In the genomic region with DNA sequence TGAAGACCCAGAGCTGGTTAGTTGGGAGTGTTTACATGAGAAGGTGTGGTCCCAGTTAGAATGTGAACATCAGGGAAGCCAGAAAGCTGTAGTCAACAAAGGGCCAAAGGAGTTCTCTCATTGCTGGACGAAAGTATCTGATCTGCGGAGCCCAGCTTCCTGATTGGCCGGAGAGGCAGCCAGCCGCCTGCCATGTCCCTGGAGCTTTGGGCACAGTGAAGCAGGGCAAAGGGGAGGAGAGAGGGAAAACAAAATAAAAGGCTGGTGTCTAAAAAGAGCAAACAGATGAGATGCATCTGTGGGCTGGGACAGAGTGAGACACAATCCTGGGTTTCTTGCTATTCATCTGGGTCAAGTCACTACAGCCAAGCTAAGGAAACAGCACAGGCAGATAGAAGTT, we compare ENCODE assay signal across 11 mouse cellular contexts. TPM values are rescaled to one million over a fixed set of nuclear protein-coding genes. Genes with fewer than 3 reads are reported as not detected.
DNase-seq lines count a peak whose midpoint lies in the region; ATAC-seq lines count a peak whose summit lies in the region.
"Had no signal": no experiment of that assay in that cellular context is flagged by ENCODE, and none has a peak within 500 bp of the region (broad histone marks: within the 10 kb centered on the region; RNA-seq: fewer than 3 reads in every experiment).

No protein-coding gene starts in this region.

- no peaks in the 10 kb centered on the region for H3K27me3 ChIP-seq in heart, embryonic 12.5 days (replicated peaks)
- no peaks in the 10 kb centered on the region for H3K27me3 ChIP-seq in midbrain, embryonic 10.5 days (ENCODE audit: low read depth, poor library complexity, severe bottlenecking)
- no peaks in the 10 kb centered on the region for H3K27me3 ChIP-seq in midbrain, embryonic 13.5 days
- H3K27me3 ChIP-seq: CH12.LX; neural tube, embryonic 12.5 days; stomach, embryonic 15.5 days had no signal

- peaks cover 12% of the 10 kb centered on the region for H3K4me1 ChIP-seq in heart, embryonic 12.5 days (replicated peaks)
- H3K4me1 ChIP-seq in midbrain, embryonic 10.5 days, result peaks cover 25% of the 10 kb centered on the region
- peaks cover 12% of the 10 kb centered on the region for H3K4me1 ChIP-seq in midbrain, embryonic 13.5 days (replicated peaks)
- H3K4me1 ChIP-seq: neural tube, embryonic 12.5 days had no signal

- H3K36me3 ChIP-seq in heart, embryonic 12.5 days, result peaks cover 6% of the 10 kb centered on the region; the same call in 1 of the 2 replicates
- no peaks in the 10 kb centered on the region for H3K36me3 ChIP-seq in midbrain, embryonic 10.5 days
- H3K36me3 ChIP-seq in midbrain, embryonic 13.5 days, result 0 out of 2 replicates have a peak, but pooled peaks cover 5% of the 10 kb centered on the region
- H3K36me3 ChIP-seq: stomach, embryonic 15.5 days had no signal

- no peak overlapping the region for H3K9ac ChIP-seq in heart, embryonic 12.5 days
- no peak overlapping the region for H3K9ac ChIP-seq in midbrain, embryonic 13.5 days (replicated peaks)
- H3K9ac ChIP-seq: neural tube, embryonic 12.5 days; stomach, embryonic 15.5 days had no signal

- H3K4me2 ChIP-seq in heart, embryonic 12.5 days, result no peak overlapping the region
- H3K4me2 ChIP-seq in midbrain, embryonic 13.5 days (replicated peaks), result no peak overlapping the region
- H3K4me2 ChIP-seq: neural tube, embryonic 12.5 days; stomach, embryonic 15.5 days had no signal

- no peak for ATAC-seq in heart, embryonic 12.5 days (ENCODE audit: insufficient number of reproducible peaks, low FRiP score)
- ATAC-seq in midbrain, embryonic 13.5 days, result no peak

- H3K9me3 ChIP-seq in heart, embryonic 12.5 days (replicated peaks), result no peaks in the 10 kb centered on the region
- H3K9me3 ChIP-seq in midbrain, embryonic 10.5 days (replicated peaks), result no peaks in the 10 kb centered on the region
- no peaks in the 10 kb centered on the region for H3K9me3 ChIP-seq in midbrain, embryonic 13.5 days
- H3K9me3 ChIP-seq: neural tube, embryonic 12.5 days; stomach, embryonic 15.5 days had no signal

- DNase-seq in heart, adult 18-20 months, result peak; percentile 50 to 68
- peak; percentile 29 for DNase-seq in midbrain, embryonic 10.5 days (ENCODE audit: low spot score)
- peak; percentile 48 for DNase-seq in embryo, embryonic 10.5 days (ENCODE audit: low spot score)
- peak; percentile 70 for DNase-seq in lung, postnatal 10 days
- no peak for DNase-seq in cerebellum, postnatal 14 days
- DNase-seq in right cerebral cortex, postnatal 36 days (ENCODE audit: low spot score in 2 of 2), result no peak

- WGBS in heart, embryonic 12.5 days, result 70% methylated on average over 4 of the region's 4 CpGs
- 45% methylated on average over 4 of the region's 4 CpGs for WGBS in midbrain, embryonic 10.5 days
- 31% methylated on average over 4 of the region's 4 CpGs for WGBS in midbrain, embryonic 13.5 days

- H3K4me3 ChIP-seq in heart, embryonic 12.5 days, result no peak overlapping the region
- H3K4me3 ChIP-seq in midbrain, embryonic 10.5 days, result no peak overlapping the region
- no peak overlapping the region for H3K4me3 ChIP-seq in midbrain, embryonic 13.5 days (replicated peaks)
- H3K4me3 ChIP-seq: neural tube, embryonic 12.5 days; stomach, embryonic 15.5 days had no signal

- H3K27ac ChIP-seq in heart, embryonic 12.5 days (ENCODE audit: poor library complexity, severe bottlenecking), result no peak overlapping the region
- H3K27ac ChIP-seq in midbrain, embryonic 10.5 days (replicated peaks), result peak overlapping the region; percentile 65; the same call in 1 of the 2 replicates
- no peak overlapping the region for H3K27ac ChIP-seq in midbrain, embryonic 13.5 days
- H3K27ac ChIP-seq: neural tube, embryonic 12.5 days had no signal

RNA-seq across cellular contexts. Expression of a gene that starts 44.3 kb away (rescaled TPM):
- 10 to 100 TPM; 15.8 to 17.9 TPM for total RNA-seq in heart, adult 18-20 months (2021)
- 3.8 and 4.0 TPM in 2 replicates for polyA plus RNA-seq in heart, embryonic 12.5 days (2016; fragmentation: Nextera tagmentation; extraction: Ambion mirVana)
- 2.0 and 3.1 TPM in 2 replicates for polyA plus RNA-seq in midbrain, embryonic 10.5 days (2016; fragmentation: Nextera tagmentation; extraction: Ambion mirVana)
- 8.3 and 8.7 TPM in 2 replicates for polyA plus RNA-seq in midbrain, embryonic 13.5 days (2015; fragmentation: Nextera tagmentation; extraction: Ambion mirVana)

Comparison
In these comparisons a context has a peak if more than half of its experiments do, and no peak if none do; other contexts are left out.
1. DNase-seq: peak in heart, adult 18-20 months (2 of 2), midbrain, embryonic 10.5 days (single experiment), embryo, embryonic 10.5 days (single experiment) and lung, postnatal 10 days (single experiment); none in cerebellum, postnatal 14 days (0 of 2) and right cerebral cortex, postnatal 36 days (0 of 2).